Mouse (Mus musculus): ENCODE results near the gene Zcchc10. TPM values are rescaled to one million over a fixed set of nuclear protein-coding genes. Genes with fewer than 3 reads are reported as not detected.
"Not testable (repeated sequence)": the region's sequence is repeated elsewhere in the genome, so short reads cannot be mapped to it uniquely, and the experiment has no call there.

The Zcchc10 gene
- total RNA-seq (2015; ENCODE audit: low replicate concordance), result 4.7 and 19.3 TPM in 2 replicates
- 0.39 and 4.0 TPM in 2 replicates for total RNA-seq (2017; ENCODE audit: low replicate concordance)

DNA sequence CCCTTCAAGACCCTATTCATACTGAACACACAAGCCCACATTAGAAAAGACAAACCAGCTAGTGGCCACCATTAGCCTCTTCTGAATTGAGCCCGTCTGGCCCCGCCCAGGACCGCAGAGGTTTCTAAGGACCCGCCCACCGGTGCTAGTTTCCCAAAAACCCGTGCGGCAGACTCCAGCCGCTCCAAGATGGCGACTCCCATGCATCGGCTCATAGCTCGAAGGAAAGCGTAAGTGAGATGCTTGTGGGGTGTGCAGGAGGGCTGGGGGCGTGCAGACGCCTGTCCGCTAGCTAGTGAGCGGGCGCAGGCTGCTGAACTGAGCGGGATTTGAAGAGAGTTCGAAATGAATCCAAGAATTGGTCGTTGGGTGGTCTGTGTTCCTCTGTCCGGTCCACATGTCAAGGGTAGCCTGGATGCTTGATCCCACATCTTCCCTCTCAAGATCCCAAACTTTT, at the start of gene Zcchc10:
Gene Zcchc10, plus strand, starts transcription at position 168 of the 457 bp plus-strand sequence.
- peak; percentile 100 for ATAC-seq (replicated peaks; ENCODE audit: low FRiP score, poor library complexity, severe bottlenecking)

- ATAC-seq (replicated peaks; ENCODE audit: low FRiP score, poor library complexity, severe bottlenecking), result no peak
Observed at GRCm38 (mm10) chr11:53275358-53275757, 49.1 kb upstream of the Zcchc10 start.

- ATAC-seq (replicated peaks; ENCODE audit: low FRiP score, poor library complexity, severe bottlenecking), result no peak
Observed at GRCm38 (mm10) chr11:53278411-53278810, 46.1 kb upstream of the Zcchc10 start.

DNA sequence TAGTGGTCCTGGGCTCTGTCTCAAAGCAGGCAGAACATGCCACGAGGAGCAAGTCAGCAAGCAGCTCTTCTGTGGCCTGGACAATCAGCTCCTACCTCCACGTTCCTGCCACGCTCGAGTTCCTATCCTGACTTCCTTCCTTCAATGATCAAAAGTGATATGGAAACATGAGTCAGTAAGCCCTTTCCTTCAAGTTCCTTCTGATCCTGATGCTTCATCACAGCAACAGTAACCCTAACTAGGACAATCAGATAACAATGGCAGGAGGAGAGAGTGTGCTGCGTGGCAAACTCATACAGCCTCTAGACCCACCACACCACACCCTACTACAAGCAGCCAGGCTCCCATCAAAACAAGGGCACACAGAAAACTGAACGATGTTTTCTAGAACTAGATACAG, 38.6 kb upstream of the Zcchc10 start:
- no peak for ATAC-seq (replicated peaks; ENCODE audit: low FRiP score, poor library complexity, severe bottlenecking)

- not testable (repeated sequence) for ATAC-seq (replicated peaks; ENCODE audit: low FRiP score, poor library complexity, severe bottlenecking)
Observed at GRCm38 (mm10) chr11:53290187-53290586, 34.3 kb upstream of the Zcchc10 start.

GRCm38 (mm10) chr11:53290871-53291270, 33.6 kb upstream of the Zcchc10 start:
- no peak for ATAC-seq (replicated peaks; ENCODE audit: low FRiP score, poor library complexity, severe bottlenecking)

GRCm38 (mm10) chr11:53294441-53294840, 30.0 kb upstream of the Zcchc10 start:
- 0 out of 2 replicates have a peak, but pooled peaks have one; percentile 35 for ATAC-seq (replicated peaks; ENCODE audit: low FRiP score, poor library complexity, severe bottlenecking)

DNA sequence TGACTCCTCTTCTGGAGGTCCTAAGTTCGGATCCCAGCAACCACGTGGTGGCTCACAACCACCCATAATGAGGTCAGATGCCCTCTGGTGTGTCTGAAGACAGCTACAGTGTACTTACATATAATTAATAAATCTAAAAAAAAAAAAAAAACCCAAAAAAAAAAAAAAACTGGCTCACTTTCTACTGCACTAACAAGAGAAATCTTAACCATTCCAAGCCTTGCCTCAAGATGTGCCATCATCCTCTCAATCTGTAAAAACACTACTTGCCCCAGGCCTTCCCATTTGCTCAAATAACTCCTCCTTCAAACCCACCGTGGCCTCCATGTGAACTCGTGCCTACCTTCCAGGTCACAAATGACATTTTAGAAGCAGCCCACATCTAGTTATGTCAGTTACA, 27.6 kb upstream of the Zcchc10 start:
- ATAC-seq (replicated peaks; ENCODE audit: low FRiP score, poor library complexity, severe bottlenecking), result no peak

DNA sequence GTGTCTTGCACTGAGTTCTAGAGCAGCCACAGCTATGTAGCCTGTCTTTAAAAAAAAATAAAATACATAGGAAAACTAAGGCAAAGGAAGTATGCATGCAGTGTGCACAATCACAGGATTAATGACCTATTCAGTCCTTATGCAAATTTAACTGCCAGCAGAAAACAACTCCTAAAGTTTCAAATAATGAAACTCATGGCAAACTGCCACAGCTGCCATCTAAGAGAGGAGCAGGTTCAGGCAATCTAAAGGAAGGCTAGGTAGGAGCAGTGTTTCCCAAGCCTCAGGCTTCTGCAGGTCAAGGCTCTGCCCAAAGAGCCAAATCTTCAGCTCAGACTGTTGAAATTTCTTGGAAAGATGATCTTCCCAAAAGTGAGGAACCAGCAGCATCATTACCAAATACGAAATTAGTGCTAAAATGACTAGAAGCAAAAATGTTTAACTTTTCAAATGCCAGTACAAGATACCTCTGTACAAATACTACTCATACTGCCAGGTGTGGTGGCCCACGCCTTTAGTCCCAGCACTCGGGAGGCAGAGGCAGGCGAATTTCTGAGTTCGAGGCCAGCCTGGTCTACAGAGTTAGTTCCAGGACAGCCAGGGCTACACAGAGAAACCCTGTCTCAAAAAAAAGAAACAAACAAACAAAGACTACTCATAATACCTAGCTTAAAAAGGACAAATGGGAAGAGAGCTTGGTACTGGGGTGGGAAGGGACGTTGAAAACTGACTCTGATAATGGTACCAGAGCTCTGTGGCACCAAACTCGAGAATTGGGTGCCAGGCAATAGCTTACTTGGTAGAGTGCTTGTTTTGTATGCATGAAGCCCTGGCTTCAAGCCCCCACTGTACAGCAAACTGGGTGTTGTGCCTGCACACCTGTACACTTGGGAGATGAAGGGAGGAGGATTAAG, 26.3 kb upstream of the Zcchc10 start:
- ATAC-seq (replicated peaks; ENCODE audit: low FRiP score, poor library complexity, severe bottlenecking), result no peak

- peak; percentile 48 for ATAC-seq (replicated peaks; ENCODE audit: low FRiP score, poor library complexity, severe bottlenecking)
Observed at GRCm38 (mm10) chr11:53299551-53300329, 24.7 kb upstream of the Zcchc10 start.

DNA sequence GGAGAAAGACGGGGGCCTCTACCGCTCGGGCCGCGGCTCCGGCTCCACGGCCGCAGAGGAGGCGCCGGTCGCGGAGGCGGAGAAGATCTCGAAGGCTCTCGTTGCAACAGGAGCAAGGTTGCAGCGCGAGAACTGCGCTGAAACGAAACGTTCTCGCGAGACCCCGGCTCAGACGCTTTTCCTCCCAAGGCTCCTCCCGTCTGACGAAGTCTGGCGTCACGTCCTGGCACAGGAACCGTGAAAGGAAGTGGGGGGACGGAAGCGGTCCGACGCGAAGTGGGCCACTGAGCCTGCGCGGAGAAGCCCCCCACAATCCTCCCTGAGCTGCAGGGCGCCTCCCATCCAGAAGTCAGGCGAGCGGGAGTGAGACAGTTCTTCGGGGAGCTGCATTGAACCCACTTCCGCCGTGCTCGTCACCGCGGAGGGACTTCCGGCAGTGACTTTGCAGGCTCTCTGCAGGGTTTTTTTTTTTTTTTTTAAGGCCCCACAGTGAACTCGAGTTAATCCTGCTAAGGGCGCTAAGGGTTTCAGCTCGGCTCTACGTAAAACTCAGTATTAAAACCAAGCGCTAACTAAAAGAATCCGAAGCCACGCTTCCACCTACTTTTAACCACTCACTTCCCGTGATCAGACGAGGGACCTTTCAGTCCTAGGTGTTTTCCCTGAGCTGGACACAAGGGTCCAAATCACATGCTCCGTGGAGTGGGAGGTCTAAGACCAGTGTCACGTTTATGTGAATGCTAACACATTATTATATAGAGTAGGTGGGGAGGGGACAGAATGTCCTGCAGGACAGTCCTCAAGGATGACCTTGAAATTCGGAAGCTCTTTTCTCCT, 23.9 kb upstream of the Zcchc10 start, which contains the start of gene Hspa4:
Gene Hspa4, minus strand, starts transcription at position 128 of the 837 bp plus-strand sequence.
- peak; percentile 96 for ATAC-seq (replicated peaks; ENCODE audit: low FRiP score, poor library complexity, severe bottlenecking)

DNA sequence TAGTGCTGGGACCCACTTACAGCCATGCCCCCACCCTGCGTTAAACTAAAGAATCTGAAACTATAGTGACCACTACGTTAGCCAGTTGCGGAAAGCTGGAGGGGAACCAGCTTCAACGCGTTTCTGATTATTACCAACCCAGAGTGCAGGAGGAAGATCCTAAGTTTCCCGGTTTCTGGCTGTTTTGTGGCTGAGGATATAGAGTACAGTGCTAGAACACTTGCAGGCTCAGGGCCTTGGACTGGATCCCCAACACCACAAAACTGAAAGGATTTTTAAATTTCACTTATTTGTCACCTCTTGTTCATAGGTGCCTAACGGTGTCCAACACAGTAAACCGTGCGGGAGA, 23.3 kb upstream of the Zcchc10 start:
- ATAC-seq (replicated peaks; ENCODE audit: low FRiP score, poor library complexity, severe bottlenecking), result no peak

DNA sequence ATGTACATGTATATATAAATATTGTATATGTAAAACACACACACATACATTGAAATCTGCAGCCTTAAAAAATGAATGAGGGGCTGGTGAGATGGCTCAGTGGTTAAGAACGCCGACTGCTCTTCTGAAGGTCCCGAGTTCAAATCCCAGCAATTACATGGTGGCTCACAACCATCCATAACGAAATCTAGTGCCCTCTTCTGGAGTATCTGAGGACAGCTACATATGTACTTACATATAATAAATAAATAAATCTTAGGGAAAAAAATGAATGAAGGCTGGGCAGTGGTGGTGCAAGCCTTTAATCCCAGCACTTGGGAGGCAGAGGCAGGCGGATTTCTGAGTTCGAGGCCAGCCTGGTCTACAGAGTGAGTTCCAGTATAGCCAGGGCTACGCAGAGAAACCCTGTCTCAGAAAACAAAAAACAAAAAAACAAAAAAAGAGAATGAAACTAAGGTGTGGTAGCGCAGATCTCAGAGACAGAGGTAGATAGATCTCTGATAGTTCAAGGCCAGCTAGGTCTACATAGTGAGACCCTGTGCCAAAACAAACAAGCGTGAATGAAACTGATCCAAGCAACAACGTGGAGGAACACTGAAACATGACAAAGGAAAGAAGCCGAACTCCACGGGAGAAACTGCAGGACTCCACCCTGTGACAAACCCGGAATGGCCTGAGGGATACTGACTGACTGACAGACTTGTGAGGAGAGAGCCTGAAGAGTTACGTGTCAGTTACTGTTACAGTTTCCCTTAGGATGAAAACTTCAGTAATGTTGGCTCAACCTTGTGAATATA, 20.2 kb upstream of the Zcchc10 start:
- ATAC-seq (replicated peaks; ENCODE audit: low FRiP score, poor library complexity, severe bottlenecking), result no peak

DNA sequence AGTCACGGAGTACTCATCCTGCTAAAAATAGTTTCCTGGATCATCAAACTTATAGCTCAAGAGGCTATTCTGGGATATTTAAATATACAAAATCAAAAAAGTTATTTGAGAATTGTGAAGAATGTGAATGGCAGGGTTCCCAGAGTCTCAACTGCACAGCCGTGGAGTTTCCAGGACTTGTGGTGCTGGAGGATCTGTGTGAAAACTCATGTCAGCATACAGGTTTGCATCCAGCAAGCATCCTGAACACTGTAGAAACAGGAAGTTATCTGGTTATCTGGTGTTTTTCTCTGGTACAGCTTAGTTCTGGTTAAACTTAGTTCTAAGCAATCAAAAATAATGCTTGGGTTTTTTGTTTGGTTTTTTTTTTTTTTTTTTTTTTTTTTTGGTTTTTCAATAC, 17.5 kb upstream of the Zcchc10 start:
- no peak for ATAC-seq (replicated peaks; ENCODE audit: low FRiP score, poor library complexity, severe bottlenecking)

DNA sequence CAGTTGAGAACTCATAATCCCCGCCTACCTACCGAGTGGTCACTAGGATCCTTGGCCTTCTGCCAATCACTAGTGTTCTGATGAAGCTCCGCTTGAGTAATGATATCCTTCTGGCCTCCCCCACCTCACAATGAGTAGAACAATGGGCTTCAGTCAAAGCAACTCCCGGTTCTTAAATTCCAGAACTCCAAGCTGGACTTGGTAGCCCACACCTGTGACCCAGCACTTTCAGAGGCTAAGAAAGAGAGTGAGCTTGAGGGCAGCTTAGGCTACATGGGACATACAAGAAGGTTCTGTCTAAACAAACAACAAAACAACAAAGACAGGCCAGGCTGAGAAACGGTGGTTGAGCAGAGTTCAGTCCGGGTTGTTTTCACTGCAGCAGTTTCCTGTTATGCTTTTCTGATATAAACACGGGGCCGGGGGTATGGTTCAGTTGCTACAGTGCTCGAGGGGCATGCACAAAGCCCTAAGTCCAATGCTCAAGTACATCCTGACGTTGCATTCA, 16.9 kb upstream of the Zcchc10 start:
- no peak for ATAC-seq (replicated peaks; ENCODE audit: low FRiP score, poor library complexity, severe bottlenecking)

GRCm38 (mm10) chr11:53308251-53308864, 16.1 kb upstream of the Zcchc10 start:
- ATAC-seq (replicated peaks; ENCODE audit: low FRiP score, poor library complexity, severe bottlenecking), result no peak

DNA sequence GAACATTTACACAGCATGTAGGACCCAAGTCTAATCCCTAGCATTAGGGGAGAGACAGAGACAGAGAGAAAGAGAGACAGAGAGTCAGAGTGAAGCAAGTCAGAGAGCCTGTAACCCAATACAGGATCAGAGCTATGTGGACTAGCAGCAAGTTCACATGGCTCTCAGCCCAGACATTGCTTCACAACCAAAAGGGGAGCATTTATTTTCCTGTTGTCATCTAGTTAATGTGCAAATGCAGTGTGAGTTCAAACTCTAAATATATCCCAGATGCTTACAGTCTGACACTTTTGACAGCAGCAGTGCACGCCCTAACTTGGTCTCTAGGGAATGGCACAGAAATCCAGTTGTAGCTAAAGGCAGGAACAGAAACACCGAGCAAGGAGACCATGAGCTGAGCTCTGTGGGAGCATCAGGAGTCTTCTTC, 15.6 kb upstream of the Zcchc10 start:
- no peak for ATAC-seq (replicated peaks; ENCODE audit: low FRiP score, poor library complexity, severe bottlenecking)

DNA sequence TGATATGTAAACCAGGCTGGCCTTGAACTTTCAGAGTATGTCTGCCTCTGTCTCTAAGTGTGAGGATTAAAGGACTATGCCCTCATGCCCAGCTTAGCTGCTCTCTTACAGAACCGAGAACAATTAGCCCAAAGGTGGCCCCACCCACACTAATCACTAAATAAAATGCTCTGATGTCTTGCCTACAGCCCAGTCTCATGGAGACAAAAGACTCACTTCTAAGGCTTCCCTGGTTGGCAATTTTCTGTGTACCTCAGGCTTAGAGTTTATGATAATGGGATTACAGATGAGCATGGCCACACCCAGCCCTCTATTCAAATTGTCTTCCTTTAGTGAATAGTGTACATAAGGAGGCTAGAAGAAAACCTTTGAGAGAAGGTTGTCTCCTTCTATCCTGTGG, 13.1 kb upstream of the Zcchc10 start:
- no peak for ATAC-seq (replicated peaks; ENCODE audit: low FRiP score, poor library complexity, severe bottlenecking)
